Mouse (Mus musculus) olfactory bulb, adult 2 months (tissue): ENCODE results near the gene Zfp335.

Experiments used
- CTCF ChIP-seq: fragments of 200-500 bp; IDR thresholded peaks from 2 replicates; pipeline ENCODE4 v1.5.1; 2012; ENCODE audit warnings: low read depth, mild to moderate bottlenecking, low read length, moderate library complexity; ENCODE audit not compliant: insufficient read depth
- POLR2A ChIP-seq: fragments of 200-500 bp; IDR thresholded peaks from 2 replicates; pipeline ENCODE4 v1.6.1; 2012; ENCODE audit warnings: mild to moderate bottlenecking, low read depth, low read length, moderate library complexity; ENCODE audit not compliant: insufficient read depth

GRCm38 (mm10) chr2:164857101-164857821, 54.3 kb downstream of the Zfp335 start, which contains the start of gene Pltp:
- TF ChIP-seq POLR2A (no peak), CTCF (no peak)
